Mouse (Mus musculus): ENCODE measurements around the gene Efhc2. TPM values are rescaled to one million over a fixed set of nuclear protein-coding genes. Genes with fewer than 3 reads are reported as not detected.

The Efhc2 gene
- polyA plus RNA-seq (2015; fragmentation: Nextera tagmentation; extraction: Ambion mirVana): 0.87 and 1.0 TPM in 2 replicates

DNA sequence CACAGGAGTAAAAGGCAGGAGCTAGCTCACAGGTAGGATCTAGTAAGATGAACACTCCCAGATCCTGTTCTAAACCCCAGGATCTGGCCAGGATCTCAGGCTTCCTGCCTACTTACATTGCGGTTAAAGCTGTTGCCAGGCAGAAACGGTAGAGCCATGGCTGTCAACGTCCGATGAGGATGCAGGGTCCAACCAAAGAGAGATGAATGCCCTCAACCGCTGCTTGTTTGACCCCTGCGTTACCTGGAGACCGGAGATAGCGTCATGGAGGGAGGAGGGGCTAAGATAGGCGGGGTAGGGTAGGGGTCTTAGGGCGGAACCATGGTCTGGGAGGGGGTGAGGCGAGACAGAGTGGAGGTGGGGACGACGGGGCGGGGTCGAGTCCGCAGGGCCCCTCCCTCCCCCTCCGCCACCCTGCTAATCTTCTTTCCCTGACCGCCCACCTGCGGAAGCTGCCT, at the start of gene Efhc2:
Gene Efhc2 (minus strand): TSS at position 243 of the 458 bp plus-strand sequence.
- no peaks in the 10 kb centered on the region for H3K4me1 ChIP-seq
- H3K4me3 ChIP-seq: peak within 1 kb of the TSS; percentile 36
- WGBS: 13% methylated on average over 10 of the region's 19 CpGs
- H3K27me3 ChIP-seq: no peaks in the 10 kb centered on the region
- H3K27ac ChIP-seq: no peak within 1 kb of the TSS
- no peak within 1 kb of the TSS for H3K9ac ChIP-seq
- H3K36me3 ChIP-seq: no peaks in the 10 kb centered on the region
- H3K9me3 ChIP-seq: no peaks in the 10 kb centered on the region
- ATAC-seq (ENCODE audit: borderline replicate concordance, extremely low read depth, low FRiP score, low TSS enrichment): peak; percentile 27; the same call in 1 of the 2 replicates
- peak within 1 kb of the TSS; percentile 58 for H3K4me2 ChIP-seq

- Histone ChIP-seq H3K4me1 (no peaks in the 10 kb centered on the region), H3K9ac (no peak overlapping the region), H3K27me3 (no peaks in the 10 kb centered on the region), H3K4me3 (no peak overlapping the region), H3K4me2 (no peak overlapping the region), H3K36me3 (no peaks in the 10 kb centered on the region), H3K27ac (no peak overlapping the region), H3K9me3 (no peaks in the 10 kb centered on the region)
- WGBS: 46% methylated on average over 2 of the region's 2 CpGs
- no peak for ATAC-seq (ENCODE audit: borderline replicate concordance, extremely low read depth, low FRiP score, low TSS enrichment)
Measured at GRCm38 (mm10) chrX:17365114-17365513, 45.9 kb upstream of the Efhc2 start.

DNA sequence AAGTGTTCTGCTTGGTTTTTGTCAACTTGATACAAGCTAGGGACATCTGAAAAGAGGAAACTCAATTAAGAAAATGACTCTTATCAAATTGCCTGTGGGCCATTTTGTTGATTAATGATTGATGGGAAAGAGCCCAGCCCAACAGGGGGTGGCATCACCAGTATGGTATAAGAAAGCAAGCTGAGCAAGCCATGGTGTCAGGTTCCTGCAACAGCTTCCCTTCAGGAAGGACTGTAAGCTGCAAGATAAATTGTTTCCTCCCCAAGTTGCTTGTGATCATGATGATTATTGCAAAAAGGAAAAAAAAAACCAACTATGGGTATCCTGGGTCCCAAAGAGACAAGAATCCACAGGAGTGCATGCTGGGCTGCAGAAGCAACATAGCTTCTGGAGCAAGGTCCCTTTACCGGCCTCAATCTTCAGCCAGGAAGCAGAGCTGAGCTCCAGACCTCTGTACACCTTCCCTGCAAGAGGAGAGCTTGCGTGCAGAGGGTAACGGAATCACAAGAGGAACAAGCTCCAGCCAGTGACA, 18.8 kb downstream of the Efhc2 start:
- ATAC-seq (ENCODE audit: borderline replicate concordance, extremely low read depth, low FRiP score, low TSS enrichment): no peak
- Histone ChIP-seq H3K27me3 (no peaks in the 10 kb centered on the region), H3K4me1 (no peaks in the 10 kb centered on the region), H3K4me2 (no peak overlapping the region), H3K9ac (no peak overlapping the region), H3K4me3 (no peak overlapping the region), H3K36me3 (no peaks in the 10 kb centered on the region), H3K9me3 (no peaks in the 10 kb centered on the region), H3K27ac (no peak overlapping the region)
- WGBS: 68% methylated on average over 3 of the region's 3 CpGs

DNA sequence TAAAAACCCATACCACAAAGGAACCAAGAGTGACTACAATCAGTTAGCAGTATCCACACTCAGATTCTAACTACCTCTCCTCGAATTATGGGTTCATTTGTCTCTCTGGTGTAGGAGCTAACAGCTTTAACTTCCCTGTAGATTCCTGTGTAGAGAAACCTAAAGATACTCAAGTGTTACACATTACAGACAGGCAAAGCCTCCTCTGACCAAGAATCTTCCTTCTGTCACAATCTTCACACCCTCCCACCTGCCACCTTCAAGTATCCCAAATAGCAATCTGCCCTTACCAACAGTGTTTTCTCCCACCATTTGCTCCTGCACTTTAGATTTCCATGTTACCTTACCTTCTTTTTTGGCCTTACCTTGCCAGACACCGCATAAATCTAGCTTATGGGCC, 35.3 kb downstream of the Efhc2 start:
- no peak for ATAC-seq (ENCODE audit: borderline replicate concordance, extremely low read depth, low FRiP score, low TSS enrichment)
- H3K27ac ChIP-seq: no peak overlapping the region
- no peak overlapping the region for H3K4me2 ChIP-seq
- H3K9me3 ChIP-seq: no peaks in the 10 kb centered on the region
- WGBS: 80% methylated on average over 2 of the region's 2 CpGs
- H3K9ac ChIP-seq: no peak overlapping the region
- no peaks in the 10 kb centered on the region for H3K27me3 ChIP-seq
- H3K36me3 ChIP-seq: no peaks in the 10 kb centered on the region
- H3K4me1 ChIP-seq: no peaks in the 10 kb centered on the region
- no peak overlapping the region for H3K4me3 ChIP-seq

DNA sequence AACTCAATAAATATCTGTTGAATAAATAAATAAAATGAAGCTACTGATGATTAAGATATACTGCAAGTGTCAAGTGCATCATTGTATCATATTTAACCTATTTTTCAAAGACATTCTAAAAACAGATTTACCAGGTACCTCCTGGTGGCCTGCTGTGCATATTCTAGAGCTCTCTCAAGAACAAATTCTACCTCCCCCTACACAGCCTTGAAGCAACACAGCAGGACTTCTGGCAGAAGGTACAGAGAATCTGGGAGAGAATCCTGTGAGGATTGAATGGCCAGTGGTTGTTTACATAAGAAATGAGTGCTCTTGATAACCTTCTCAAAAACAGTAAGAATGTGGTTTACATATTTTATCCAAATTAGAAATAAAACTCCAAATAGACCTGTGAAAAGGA, 94.0 kb downstream of the Efhc2 start:
- Histone ChIP-seq H3K27me3 (no peaks in the 10 kb centered on the region), H3K4me2 (no peak overlapping the region), H3K4me1 (no peaks in the 10 kb centered on the region), H3K4me3 (no peak overlapping the region), H3K9me3 (no peaks in the 10 kb centered on the region), H3K36me3 (no peaks in the 10 kb centered on the region), H3K9ac (no peak overlapping the region), H3K27ac (no peak overlapping the region)
- ATAC-seq (ENCODE audit: borderline replicate concordance, extremely low read depth, low FRiP score, low TSS enrichment): no peak

- Histone ChIP-seq H3K9ac (no peak overlapping the region), H3K4me1 (no peaks in the 10 kb centered on the region)
Measured at GRCm38 (mm10) chrX:17217451-17217850, 101.7 kb downstream of the Efhc2 start.

GRCm38 (mm10) chrX:17213515-17213914, 105.7 kb downstream of the Efhc2 start:
- Histone ChIP-seq H3K27ac (no peak overlapping the region), H3K4me3 (no peak overlapping the region), H3K4me2 (no peak overlapping the region), H3K36me3 (no peaks in the 10 kb centered on the region), H3K27me3 (no peaks in the 10 kb centered on the region), H3K4me1 (no peaks in the 10 kb centered on the region), H3K9ac (no peak overlapping the region), H3K9me3 (no peaks in the 10 kb centered on the region)
- WGBS: 85% methylated on average over 2 of the region's 2 CpGs
- no peak for ATAC-seq (ENCODE audit: borderline replicate concordance, extremely low read depth, low FRiP score, low TSS enrichment)

More at GRCm38 (mm10) chrX:17217451-17217850, 101.7 kb downstream of the Efhc2 start:
- H3K4me2 ChIP-seq: no peak overlapping the region
- no peak for ATAC-seq (ENCODE audit: borderline replicate concordance, extremely low read depth, low FRiP score, low TSS enrichment)
- no peaks in the 10 kb centered on the region for H3K36me3 ChIP-seq
- no peak overlapping the region for H3K27ac ChIP-seq
- H3K4me3 ChIP-seq: no peak overlapping the region
- H3K27me3 ChIP-seq: no peaks in the 10 kb centered on the region
- no peaks in the 10 kb centered on the region for H3K9me3 ChIP-seq

DNA sequence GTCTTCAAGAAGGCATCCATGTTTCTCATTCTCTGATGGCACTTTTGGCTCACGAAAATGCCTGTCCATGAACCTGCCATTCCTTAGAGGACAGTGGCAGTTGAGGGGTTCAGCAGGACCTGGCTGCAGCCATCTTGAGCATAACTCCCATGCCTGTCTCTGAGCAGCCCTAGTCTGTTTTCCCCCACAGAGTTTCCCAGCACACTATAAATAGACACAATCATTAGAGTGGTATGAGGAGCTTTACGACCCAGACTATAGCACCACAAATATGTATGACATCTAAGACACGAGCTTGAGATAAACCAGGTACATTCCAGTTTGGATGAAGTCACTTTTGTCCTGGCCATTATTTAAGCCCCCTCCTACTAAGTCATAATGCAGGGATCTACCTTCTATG, 143.4 kb downstream of the Efhc2 start:
- no peak overlapping the region for H3K27ac ChIP-seq
- H3K4me2 ChIP-seq: no peak overlapping the region
- no peak for ATAC-seq (ENCODE audit: borderline replicate concordance, extremely low read depth, low FRiP score, low TSS enrichment)
- no peaks in the 10 kb centered on the region for H3K9me3 ChIP-seq
- H3K27me3 ChIP-seq: no peaks in the 10 kb centered on the region
- no peaks in the 10 kb centered on the region for H3K36me3 ChIP-seq
- no peak overlapping the region for H3K4me3 ChIP-seq
- H3K9ac ChIP-seq: no peak overlapping the region
- 71% methylated on average over 3 of the region's 3 CpGs for WGBS
- H3K4me1 ChIP-seq: no peaks in the 10 kb centered on the region

DNA sequence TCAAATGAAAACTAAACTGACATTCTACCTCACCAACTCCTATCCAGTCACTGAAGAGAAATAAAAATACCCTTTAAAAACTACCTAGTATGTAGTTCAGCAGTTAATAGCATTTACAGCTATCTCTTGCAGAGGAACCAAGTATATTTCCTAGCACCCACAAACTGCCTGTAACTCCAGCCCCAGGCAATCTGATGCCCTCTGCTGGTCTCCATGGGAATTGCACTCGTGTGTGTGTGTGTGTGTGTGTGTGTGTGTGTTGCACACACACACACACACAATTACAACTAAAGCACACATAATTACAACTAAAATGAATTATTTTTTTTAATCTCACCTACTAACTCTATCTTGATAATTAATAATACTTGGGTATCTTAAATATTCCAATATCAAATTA, 153.5 kb downstream of the Efhc2 start:
- 65% methylated on average over 1 of the region's 1 CpGs for WGBS
- no peak overlapping the region for H3K4me3 ChIP-seq
- no peaks in the 10 kb centered on the region for H3K4me1 ChIP-seq
- H3K36me3 ChIP-seq: no peaks in the 10 kb centered on the region
- H3K4me2 ChIP-seq: no peak overlapping the region
- no peak overlapping the region for H3K27ac ChIP-seq
- no peak overlapping the region for H3K9ac ChIP-seq
- no peaks in the 10 kb centered on the region for H3K27me3 ChIP-seq
- no peaks in the 10 kb centered on the region for H3K9me3 ChIP-seq
- no peak for ATAC-seq (ENCODE audit: borderline replicate concordance, extremely low read depth, low FRiP score, low TSS enrichment)

Data from lung, embryonic 15.5 days (tissue).